Mouse (Mus musculus) cortical plate, adult 2 months (tissue): ENCODE results near the gene Nrl. TPM values are rescaled to one million over a fixed set of nuclear protein-coding genes. Genes with fewer than 3 reads are reported as not detected.

Source experiments
- H3K27ac ChIP-seq: fragments of 200-500 bp; 2 replicates; pipeline ENCODE4 v1.5.1; 2012; ENCODE audit warnings: low read length, control low read depth, inconsistent platforms; ENCODE audit not compliant: insufficient read depth
- H3K4me1 ChIP-seq: fragments of 200-500 bp; 2 replicates; pipeline ENCODE4 v1.6.1; 2011; ENCODE audit warnings: low read length; ENCODE audit not compliant: control insufficient read depth, insufficient read depth
- H3K4me3 ChIP-seq: fragments of 200-500 bp; 2 replicates; pipeline ENCODE4 v1.5.1; 2011; ENCODE audit warnings: mild to moderate bottlenecking, low read length, control low read depth; ENCODE audit not compliant: insufficient read depth
- CTCF ChIP-seq: fragments of 200-500 bp; IDR thresholded peaks from 2 replicates; pipeline ENCODE4 v1.5.1; 2011; ENCODE audit warnings: mild to moderate bottlenecking, control low read depth, low read length; ENCODE audit not compliant: insufficient read depth; ENCODE audit errors: extremely low read depth
- POLR2A ChIP-seq: fragments of 200-500 bp; IDR thresholded peaks from 2 replicates; pipeline ENCODE4 v1.6.1; 2011; ENCODE audit warnings: mild to moderate bottlenecking, low read length, control low read depth; ENCODE audit not compliant: insufficient read depth; ENCODE audit errors: extremely low read depth
- polyA plus RNA-seq: library from polyadenylated mRNA; depleted of rRNA; stranded (reverse); fragments of >200 nt; gene quantifications from 2 replicates; pipeline ENCODE4 v1.2.3, GENCODE M21; 2012

Nrl gene
- polyA plus RNA-seq, 1 experiment: 0.21 TPM

DNA sequence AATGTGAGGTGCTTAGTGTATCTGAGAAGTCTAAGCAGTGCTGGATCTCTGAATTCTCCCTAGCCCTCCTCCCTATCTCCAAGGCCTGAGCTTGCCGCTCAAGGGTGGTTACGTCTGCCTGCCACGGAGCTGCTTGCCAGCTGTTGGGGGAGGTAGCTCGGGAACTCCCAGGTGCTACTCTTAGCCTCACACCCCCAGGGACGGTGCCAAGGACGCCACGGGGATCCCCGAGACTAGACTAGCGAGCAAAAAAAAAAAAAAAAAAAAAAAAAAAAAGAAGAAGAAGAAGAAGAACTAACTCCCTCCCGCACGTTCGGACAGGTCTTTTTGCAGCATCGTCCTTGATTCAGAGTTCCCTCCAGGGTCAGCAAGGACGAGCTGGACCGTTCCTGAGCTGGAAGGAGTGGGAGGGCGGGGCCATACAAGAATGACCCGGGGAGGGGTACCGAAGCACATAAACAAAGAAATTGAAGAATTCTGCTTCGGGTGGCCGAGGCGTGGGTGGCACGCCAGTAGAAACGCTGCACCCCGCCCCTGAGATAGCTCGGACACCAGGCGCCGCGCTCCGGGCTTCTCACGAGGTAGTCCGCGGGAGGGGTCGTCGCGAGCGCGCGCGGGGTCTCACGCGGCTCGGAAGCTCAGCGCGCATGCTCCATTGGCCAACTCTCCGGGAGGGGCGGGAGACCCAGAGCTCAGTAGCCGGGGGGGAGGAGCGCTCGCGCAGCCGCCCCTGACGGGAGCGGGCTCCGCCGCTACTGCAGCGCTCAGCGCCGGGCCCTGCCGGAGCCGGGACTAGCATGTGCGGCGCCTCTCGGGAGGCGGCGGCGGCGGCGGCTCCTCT lies 34.2 kb downstream of the Nrl start, which contains the start of gene Carmil3:
TSS of gene Carmil3 (plus strand) at position 291 of the 841 bp plus-strand sequence.
- Histone ChIP-seq H3K4me3 (peak within 1 kb of the TSS; percentile 69), H3K4me1 (no peaks in the 10 kb centered on the region; the same call in 1 of the 2 replicates), H3K27ac (peak within 1 kb of the TSS; percentile 31)
- TF ChIP-seq CTCF: no peak
- TF ChIP-seq POLR2A: 0 out of 2 replicates have a peak, but pooled peaks have one; percentile 11

DNA sequence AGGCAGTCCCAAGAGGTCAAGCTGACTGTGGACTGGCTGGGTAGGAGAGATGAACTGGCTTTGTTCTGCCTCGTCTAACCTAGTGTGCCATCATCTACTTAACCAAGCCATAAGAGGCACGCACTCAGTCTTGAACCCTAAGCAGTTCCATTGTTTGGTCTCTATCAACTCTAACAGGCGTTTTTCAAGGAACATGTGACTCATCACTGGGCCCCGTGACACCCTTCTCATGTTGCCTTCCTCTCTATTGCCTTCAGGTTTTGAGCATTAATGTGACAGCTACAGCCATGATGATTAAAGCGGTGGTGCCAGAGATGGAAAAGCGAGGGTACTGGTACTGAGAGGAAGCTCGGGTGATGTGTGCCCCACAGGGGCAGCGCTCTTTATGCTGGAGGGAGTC lies 37.9 kb downstream of the Nrl start:
- TF ChIP-seq CTCF: no peak
- no peak for TF ChIP-seq POLR2A
- no peak overlapping the region for H3K4me3 ChIP-seq
- no peak overlapping the region for H3K27ac ChIP-seq
- no peaks in the 10 kb centered on the region for H3K4me1 ChIP-seq

DNA sequence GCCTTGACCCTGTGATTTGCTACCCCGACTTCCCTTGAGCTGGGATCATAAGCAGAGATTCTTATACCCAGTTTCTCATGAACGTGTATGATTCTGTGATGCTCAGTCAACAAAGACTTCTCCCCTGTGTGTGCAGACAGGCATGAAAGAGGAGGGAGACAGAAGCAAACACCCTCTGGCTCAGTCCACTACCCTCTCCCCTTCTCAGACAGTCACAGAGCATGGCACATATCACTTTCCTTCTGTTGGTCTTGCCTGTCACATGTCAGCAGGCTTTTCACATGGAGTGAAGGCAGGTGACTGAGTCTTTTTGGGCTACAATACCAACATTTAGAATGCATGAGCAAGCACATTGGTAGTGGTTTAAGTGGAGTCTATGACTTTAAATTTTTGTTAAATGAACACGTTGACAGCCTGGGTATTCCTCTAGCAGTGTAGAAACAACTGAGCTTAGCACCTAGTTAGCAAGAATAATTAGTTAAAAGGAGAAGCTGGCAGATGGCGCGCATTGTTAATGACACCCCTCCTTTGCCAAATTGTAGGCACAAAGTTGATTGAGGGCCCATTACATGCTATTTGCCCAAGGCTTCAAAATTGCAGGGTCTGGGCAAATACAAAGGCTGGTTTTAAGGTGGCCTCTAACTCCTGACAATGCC lies 40.2 kb downstream of the Nrl start:
- no peaks in the 10 kb centered on the region for H3K4me1 ChIP-seq
- H3K27ac ChIP-seq: no peak overlapping the region
- no peak overlapping the region for H3K4me3 ChIP-seq
- no peak for TF ChIP-seq CTCF
- TF ChIP-seq POLR2A: no peak

DNA sequence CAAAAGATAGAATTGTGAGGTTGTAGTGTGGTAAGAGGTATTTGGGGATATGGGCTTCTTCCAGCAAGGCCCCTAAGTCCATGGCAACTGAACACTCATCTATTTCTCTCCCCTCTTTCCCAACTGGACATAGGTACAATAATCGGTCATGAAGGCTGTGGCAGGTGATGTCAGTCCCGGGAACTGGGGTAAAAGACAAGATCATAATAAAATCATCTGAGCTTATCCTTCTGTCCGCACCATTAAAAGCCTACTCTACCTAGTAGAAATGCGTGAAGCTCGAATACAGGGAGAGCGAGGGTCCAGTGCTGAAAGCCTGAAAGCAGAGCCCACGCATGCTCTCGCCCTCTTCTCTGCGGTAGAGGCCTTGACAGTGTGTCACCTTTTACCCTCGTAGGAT lies 45.2 kb downstream of the Nrl start:
- no peak overlapping the region for H3K27ac ChIP-seq
- H3K4me3 ChIP-seq: no peak overlapping the region
- TF ChIP-seq CTCF: no peak
- TF ChIP-seq POLR2A: no peak
- no peaks in the 10 kb centered on the region for H3K4me1 ChIP-seq

DNA sequence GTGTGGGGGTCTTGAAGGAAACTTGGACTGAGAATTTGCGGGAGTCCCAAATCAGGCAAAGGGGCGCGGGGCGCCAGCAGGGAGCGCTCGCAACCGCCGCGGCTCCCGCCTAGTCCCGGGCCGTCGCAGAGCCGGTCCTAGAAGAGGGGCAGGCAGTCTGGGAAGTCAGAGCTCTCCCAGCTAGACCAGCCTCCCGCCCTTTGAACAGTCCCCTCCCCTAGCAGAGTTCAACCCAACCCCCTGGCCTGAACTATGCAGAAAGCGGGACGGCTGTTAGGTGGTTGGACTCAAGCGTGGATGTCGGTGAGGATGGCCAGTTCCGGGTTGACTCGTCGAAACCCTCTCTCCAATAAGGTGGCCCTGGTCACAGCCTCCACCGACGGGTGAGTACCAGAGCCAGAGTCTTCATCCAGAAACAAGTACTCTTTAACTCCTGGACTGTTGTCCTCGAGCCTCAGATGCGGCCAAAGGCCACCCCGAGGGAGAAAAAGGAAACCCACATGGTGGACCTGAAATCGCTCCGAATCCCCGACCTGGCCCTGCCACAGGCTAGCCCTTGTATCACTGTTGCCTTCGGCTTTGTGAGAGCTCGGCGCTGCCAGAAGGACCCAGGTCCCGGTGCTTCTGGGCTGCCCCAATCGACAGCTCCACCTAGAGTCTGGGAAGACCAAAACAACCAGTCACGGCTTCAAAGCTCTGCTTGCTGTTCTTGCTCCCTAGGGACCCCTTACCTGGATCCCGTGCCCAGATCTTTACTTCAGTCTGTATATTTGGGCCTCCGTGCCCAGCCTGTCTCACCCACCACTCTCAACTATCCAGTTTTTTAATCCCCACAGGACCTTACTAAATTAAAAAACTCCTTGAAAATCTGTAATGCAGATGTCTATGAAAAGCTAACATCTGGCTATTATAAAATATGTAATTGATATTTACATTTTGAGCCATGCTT lies 45.9 kb downstream of the Nrl start, which contains the start of gene Dhrs4:
TSS of gene Dhrs4 (plus strand) at position 108 of the 949 bp plus-strand sequence.
- TF ChIP-seq POLR2A (0 out of 2 replicates have a peak, but pooled peaks have one; percentile 12), CTCF (peak; percentile 60)
- Histone ChIP-seq H3K4me1 (no peaks in the 10 kb centered on the region), H3K4me3 (peak within 1 kb of the TSS; percentile 84), H3K27ac (peak within 1 kb of the TSS; percentile 43)

DNA sequence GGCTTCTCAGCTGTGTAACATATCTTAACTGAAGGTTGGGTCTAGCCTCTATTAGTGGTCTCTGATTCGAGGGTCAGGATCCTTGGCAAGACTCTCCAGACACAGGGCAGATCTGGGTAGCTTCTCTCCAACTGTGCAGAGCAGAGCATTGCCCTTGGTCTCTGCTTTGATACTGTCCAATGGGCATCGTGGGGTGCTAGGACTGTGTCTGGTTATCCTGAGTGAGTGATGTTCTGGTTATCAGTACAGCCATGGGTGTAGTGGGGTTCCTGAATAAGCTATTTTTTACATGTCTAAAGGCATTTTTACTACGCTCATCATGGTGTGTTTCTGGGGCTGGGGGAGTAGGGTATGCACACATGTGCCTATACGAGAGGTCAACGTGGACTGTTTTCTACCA lies 47.0 kb downstream of the Nrl start:
- no peaks in the 10 kb centered on the region for H3K4me1 ChIP-seq
- no peak overlapping the region for H3K27ac ChIP-seq
- no peak for TF ChIP-seq POLR2A
- no peak for TF ChIP-seq CTCF
- no peak overlapping the region for H3K4me3 ChIP-seq

DNA sequence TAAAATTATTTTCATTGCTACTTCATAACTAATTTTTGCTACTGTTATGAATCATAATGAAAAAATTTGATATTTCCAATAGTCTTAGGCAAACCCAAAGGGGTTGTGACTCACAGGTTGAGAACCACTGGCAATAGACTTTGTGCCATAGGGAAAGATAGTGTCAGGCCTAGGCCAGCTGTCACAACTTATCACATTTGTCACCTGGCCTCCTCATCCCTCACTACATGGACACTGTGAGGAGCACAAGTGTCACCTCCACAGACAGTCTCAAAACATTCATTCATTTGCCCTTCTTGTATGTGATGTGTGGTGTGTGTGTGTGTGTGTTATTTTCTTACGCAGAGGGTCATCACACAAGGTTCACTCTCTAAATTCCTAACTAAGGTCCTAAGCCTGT lies 47.4 kb downstream of the Nrl start:
- Histone ChIP-seq H3K4me3 (no peak overlapping the region), H3K4me1 (no peaks in the 10 kb centered on the region), H3K27ac (no peak overlapping the region)
- TF ChIP-seq CTCF (no peak), POLR2A (no peak)

DNA sequence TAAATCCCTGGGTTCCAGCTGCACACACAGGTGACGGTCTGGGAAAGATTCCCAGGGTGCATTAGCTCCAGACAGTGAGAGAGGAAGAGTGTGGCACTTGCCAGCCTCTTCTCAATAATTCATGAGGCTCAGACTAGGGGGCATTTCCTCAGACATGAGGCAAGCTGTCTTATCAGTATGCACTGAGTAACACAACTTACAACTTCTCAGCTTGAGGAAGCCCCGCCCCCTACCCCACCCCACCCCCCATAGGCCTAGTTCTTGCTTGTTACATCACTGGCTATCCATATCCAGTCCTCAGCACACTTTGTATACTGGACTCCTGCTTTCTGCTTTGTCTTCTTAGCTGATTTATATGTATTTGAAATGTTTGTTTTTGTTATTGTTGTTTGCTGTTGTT lies 49.1 kb downstream of the Nrl start:
- TF ChIP-seq CTCF (no peak), POLR2A (no peak)
- Histone ChIP-seq H3K4me3 (no peak overlapping the region), H3K27ac (no peak overlapping the region), H3K4me1 (no peaks in the 10 kb centered on the region)

DNA sequence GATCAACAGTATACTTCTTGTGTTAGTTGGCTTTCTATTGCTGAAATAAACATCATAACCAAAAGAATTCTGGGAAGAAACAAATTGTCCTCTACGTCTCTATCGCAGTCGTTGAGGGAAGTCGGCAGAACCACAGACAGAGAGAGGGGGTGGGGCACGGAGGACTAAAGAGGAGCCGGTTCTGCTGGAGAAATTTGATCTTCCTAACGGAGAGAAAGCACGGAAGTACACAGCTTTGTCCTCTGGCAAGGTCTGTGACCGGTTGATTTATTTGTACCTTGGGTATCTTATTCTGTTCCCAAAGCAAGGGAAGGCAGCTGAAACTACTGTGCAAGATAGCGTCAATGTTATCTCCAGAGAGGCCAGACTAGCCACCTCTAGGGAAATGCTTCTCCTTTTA lies 54.0 kb downstream of the Nrl start:
- Histone ChIP-seq H3K4me1 (no peaks in the 10 kb centered on the region), H3K27ac (no peak overlapping the region), H3K4me3 (no peak overlapping the region)
- TF ChIP-seq CTCF (no peak), POLR2A (no peak)
